Mouse (Mus musculus): ENCODE results near the gene Pou2f2. TPM values are rescaled to one million over a fixed set of nuclear protein-coding genes. Genes with fewer than 3 reads are reported as not detected.
A peak's percentile ranks its signal among the peaks of the same experiment; 100 is the strongest.

Gene Pou2f2
- polyA plus RNA-seq, 1 experiment from 2014 or later = 0.58 TPM

- H3K9me3 ChIP-seq (ENCODE audit: control insufficient read depth, low read length) = no peaks in the 10 kb centered on the region
- H3K9ac ChIP-seq (ENCODE audit: low read length) = no peak overlapping the region
- ATAC-seq (ENCODE audit: low read depth) = no peak
- H3K36me3 ChIP-seq (ENCODE audit: control insufficient read depth, insufficient read depth, low read length) = peaks cover 12% of the 10 kb centered on the region; the same call in 1 of the 2 replicates
- 43% methylated on average over 2 of the region's 2 CpGs for WGBS
- H3K4me1 ChIP-seq (replicated peaks; ENCODE audit: control insufficient read depth, insufficient read depth, low read length) = peaks cover 18% of the 10 kb centered on the region
- H3K27ac ChIP-seq (ENCODE audit: low read length) = no peak overlapping the region
- H3K4me2 ChIP-seq (ENCODE audit: low read depth, low read length) = no peak overlapping the region
- H3K27me3 ChIP-seq (ENCODE audit: control insufficient read depth, insufficient read depth, low read depth, low read length) = no peaks in the 10 kb centered on the region
- no peak overlapping the region for H3K4me3 ChIP-seq (ENCODE audit: low read length)
Observed at GRCm38 (mm10) chr7:25068724-25069123, 110.8 kb downstream of the Pou2f2 start.

GRCm38 (mm10) chr7:25067909-25068656, 111.4 kb downstream of the Pou2f2 start:
- ATAC-seq (ENCODE audit: low read depth) = no peak
- H3K4me2 ChIP-seq (ENCODE audit: low read depth, low read length) = no peak overlapping the region
- no peak overlapping the region for H3K27ac ChIP-seq (ENCODE audit: low read length)
- H3K36me3 ChIP-seq (ENCODE audit: control insufficient read depth, insufficient read depth, low read length) = peaks cover 14% of the 10 kb centered on the region
- no peaks in the 10 kb centered on the region for H3K9me3 ChIP-seq (ENCODE audit: control insufficient read depth, low read length)
- H3K4me1 ChIP-seq (replicated peaks; ENCODE audit: control insufficient read depth, insufficient read depth, low read length) = peaks cover 12% of the 10 kb centered on the region
- H3K27me3 ChIP-seq (ENCODE audit: control insufficient read depth, insufficient read depth, low read depth, low read length) = no peaks in the 10 kb centered on the region
- H3K9ac ChIP-seq (ENCODE audit: low read length) = no peak overlapping the region
- WGBS = 85% methylated on average over 22 of the region's 22 CpGs
- H3K4me3 ChIP-seq (ENCODE audit: low read length) = no peak overlapping the region

GRCm38 (mm10) chr7:25067338-25067737, 112.2 kb downstream of the Pou2f2 start:
- H3K4me2 ChIP-seq (ENCODE audit: low read depth, low read length) = no peak overlapping the region

GRCm38 (mm10) chr7:25063900-25064299, 115.6 kb downstream of the Pou2f2 start:
- no peak overlapping the region for H3K4me3 ChIP-seq (ENCODE audit: low read length)
- H3K27ac ChIP-seq (ENCODE audit: low read length) = no peak overlapping the region
- no peaks in the 10 kb centered on the region for H3K4me1 ChIP-seq (replicated peaks; ENCODE audit: control insufficient read depth, insufficient read depth, low read length)
- H3K27me3 ChIP-seq (ENCODE audit: control insufficient read depth, insufficient read depth, low read depth, low read length) = no peaks in the 10 kb centered on the region
- no peak overlapping the region for H3K4me2 ChIP-seq (ENCODE audit: low read depth, low read length)
- no peak overlapping the region for H3K9ac ChIP-seq (ENCODE audit: low read length)
- 73% methylated on average over 8 of the region's 8 CpGs for WGBS
- no peaks in the 10 kb centered on the region for H3K9me3 ChIP-seq (ENCODE audit: control insufficient read depth, low read length)
- H3K36me3 ChIP-seq (ENCODE audit: control insufficient read depth, insufficient read depth, low read length) = peaks cover 26% of the 10 kb centered on the region
- ATAC-seq (ENCODE audit: low read depth) = no peak

More at GRCm38 (mm10) chr7:25067338-25067737, 112.2 kb downstream of the Pou2f2 start:
- H3K36me3 ChIP-seq (ENCODE audit: control insufficient read depth, insufficient read depth, low read length) = peaks cover 16% of the 10 kb centered on the region
- H3K4me1 ChIP-seq (replicated peaks; ENCODE audit: control insufficient read depth, insufficient read depth, low read length) = peaks cover 11% of the 10 kb centered on the region
- no peak overlapping the region for H3K9ac ChIP-seq (ENCODE audit: low read length)
- 87% methylated on average over 7 of the region's 7 CpGs for WGBS
- H3K27me3 ChIP-seq (ENCODE audit: control insufficient read depth, insufficient read depth, low read depth, low read length) = no peaks in the 10 kb centered on the region
- ATAC-seq (ENCODE audit: low read depth) = no peak
- H3K4me3 ChIP-seq (ENCODE audit: low read length) = no peak overlapping the region
- no peak overlapping the region for H3K27ac ChIP-seq (ENCODE audit: low read length)
- no peaks in the 10 kb centered on the region for H3K9me3 ChIP-seq (ENCODE audit: control insufficient read depth, low read length)

GRCm38 (mm10) chr7:25063346-25063745, 116.2 kb downstream of the Pou2f2 start:
- no peak for ATAC-seq (ENCODE audit: low read depth)
- H3K9ac ChIP-seq (ENCODE audit: low read length) = no peak overlapping the region
- no peak overlapping the region for H3K27ac ChIP-seq (ENCODE audit: low read length)
- no peak overlapping the region for H3K4me3 ChIP-seq (ENCODE audit: low read length)
- no peaks in the 10 kb centered on the region for H3K4me1 ChIP-seq (replicated peaks; ENCODE audit: control insufficient read depth, insufficient read depth, low read length)
- H3K36me3 ChIP-seq (ENCODE audit: control insufficient read depth, insufficient read depth, low read length) = peaks cover 26% of the 10 kb centered on the region
- H3K9me3 ChIP-seq (ENCODE audit: control insufficient read depth, low read length) = no peaks in the 10 kb centered on the region
- no peak overlapping the region for H3K4me2 ChIP-seq (ENCODE audit: low read depth, low read length)
- no peaks in the 10 kb centered on the region for H3K27me3 ChIP-seq (ENCODE audit: control insufficient read depth, insufficient read depth, low read depth, low read length)
- 91% methylated on average over 6 of the region's 6 CpGs for WGBS

- H3K9ac ChIP-seq (ENCODE audit: low read length) = no peak overlapping the region
- H3K36me3 ChIP-seq (ENCODE audit: control insufficient read depth, insufficient read depth, low read length) = peaks cover 25% of the 10 kb centered on the region
- no peak overlapping the region for H3K4me2 ChIP-seq (ENCODE audit: low read depth, low read length)
- H3K27ac ChIP-seq (ENCODE audit: low read length) = no peak overlapping the region
- no peaks in the 10 kb centered on the region for H3K9me3 ChIP-seq (ENCODE audit: control insufficient read depth, low read length)
- H3K4me3 ChIP-seq (ENCODE audit: low read length) = no peak overlapping the region
- ATAC-seq (ENCODE audit: low read depth) = no peak
- 86% methylated on average over 14 of the region's 14 CpGs for WGBS
- 0 out of 2 replicates have a peak, but pooled peaks cover 2% of the 10 kb centered on the region for H3K4me1 ChIP-seq (replicated peaks; ENCODE audit: control insufficient read depth, insufficient read depth, low read length)
- no peaks in the 10 kb centered on the region for H3K27me3 ChIP-seq (ENCODE audit: control insufficient read depth, insufficient read depth, low read depth, low read length)
Observed at GRCm38 (mm10) chr7:25058836-25059235, 120.7 kb downstream of the Pou2f2 start.

- Histone ChIP-seq H3K9ac (ENCODE audit: low read length) (no peak overlapping the region), H3K4me3 (ENCODE audit: low read length) (no peak overlapping the region), H3K27ac (ENCODE audit: low read length) (no peak overlapping the region), H3K4me1 (replicated peaks; ENCODE audit: control insufficient read depth, insufficient read depth, low read length) (0 out of 2 replicates have a peak, but pooled peaks cover 2% of the 10 kb centered on the region), H3K27me3 (ENCODE audit: control insufficient read depth, insufficient read depth, low read depth, low read length) (no peaks in the 10 kb centered on the region), H3K9me3 (ENCODE audit: control insufficient read depth, low read length) (no peaks in the 10 kb centered on the region), H3K4me2 (ENCODE audit: low read depth, low read length) (no peak overlapping the region), H3K36me3 (ENCODE audit: control insufficient read depth, insufficient read depth, low read length) (peaks cover 25% of the 10 kb centered on the region)
- 87% methylated on average over 8 of the region's 8 CpGs for WGBS
- 0 out of 2 replicates have a peak, but pooled peaks have one; percentile 5 for ATAC-seq (ENCODE audit: low read depth)
Observed at GRCm38 (mm10) chr7:25058394-25058793, 121.1 kb downstream of the Pou2f2 start.

GRCm38 (mm10) chr7:25057888-25058287, 121.6 kb downstream of the Pou2f2 start:
- WGBS = 93% methylated on average over 5 of the region's 5 CpGs
- 0 out of 2 replicates have a peak, but pooled peaks have one; percentile 5 for ATAC-seq (ENCODE audit: low read depth)
- Histone ChIP-seq H3K4me1 (replicated peaks; ENCODE audit: control insufficient read depth, insufficient read depth, low read length) (0 out of 2 replicates have a peak, but pooled peaks cover 2% of the 10 kb centered on the region), H3K4me2 (ENCODE audit: low read depth, low read length) (no peak overlapping the region), H3K4me3 (ENCODE audit: low read length) (no peak overlapping the region), H3K27ac (ENCODE audit: low read length) (no peak overlapping the region), H3K27me3 (ENCODE audit: control insufficient read depth, insufficient read depth, low read depth, low read length) (no peaks in the 10 kb centered on the region), H3K9me3 (ENCODE audit: control insufficient read depth, low read length) (no peaks in the 10 kb centered on the region), H3K36me3 (ENCODE audit: control insufficient read depth, insufficient read depth, low read length) (peaks cover 23% of the 10 kb centered on the region), H3K9ac (ENCODE audit: low read length) (no peak overlapping the region)

- peak; percentile 76 for ATAC-seq (ENCODE audit: low read depth)
Observed at GRCm38 (mm10) chr7:25056951-25057350, 122.6 kb downstream of the Pou2f2 start.

More at GRCm38 (mm10) chr7:25056951-25057350, 122.6 kb downstream of the Pou2f2 start:
- H3K9ac ChIP-seq (ENCODE audit: low read length) = 0 out of 2 replicates have a peak overlapping the region, but pooled peaks have one; percentile 18
- no peaks in the 10 kb centered on the region for H3K27me3 ChIP-seq (ENCODE audit: control insufficient read depth, insufficient read depth, low read depth, low read length)
- H3K4me1 ChIP-seq (replicated peaks; ENCODE audit: control insufficient read depth, insufficient read depth, low read length) = 0 out of 2 replicates have a peak, but pooled peaks cover 2% of the 10 kb centered on the region
- no peaks in the 10 kb centered on the region for H3K9me3 ChIP-seq (ENCODE audit: control insufficient read depth, low read length)
- WGBS = 28% methylated on average over 4 of the region's 4 CpGs
- H3K36me3 ChIP-seq (ENCODE audit: control insufficient read depth, insufficient read depth, low read length) = peaks cover 20% of the 10 kb centered on the region
- H3K27ac ChIP-seq (ENCODE audit: low read length) = peak overlapping the region; percentile 56
- no peak overlapping the region for H3K4me2 ChIP-seq (ENCODE audit: low read depth, low read length)
- H3K4me3 ChIP-seq (ENCODE audit: low read length) = no peak overlapping the region

All from lung, embryonic 16.5 days (tissue).